Mouse (Mus musculus): ENCODE measurements at regions not wholly inside any gene's neighbourhood (a gene's known extent, or its start where the extent isn't known, plus 50 kb on each side); places are given as distances from the start of the nearest gene placed in this dataset.

DNA sequence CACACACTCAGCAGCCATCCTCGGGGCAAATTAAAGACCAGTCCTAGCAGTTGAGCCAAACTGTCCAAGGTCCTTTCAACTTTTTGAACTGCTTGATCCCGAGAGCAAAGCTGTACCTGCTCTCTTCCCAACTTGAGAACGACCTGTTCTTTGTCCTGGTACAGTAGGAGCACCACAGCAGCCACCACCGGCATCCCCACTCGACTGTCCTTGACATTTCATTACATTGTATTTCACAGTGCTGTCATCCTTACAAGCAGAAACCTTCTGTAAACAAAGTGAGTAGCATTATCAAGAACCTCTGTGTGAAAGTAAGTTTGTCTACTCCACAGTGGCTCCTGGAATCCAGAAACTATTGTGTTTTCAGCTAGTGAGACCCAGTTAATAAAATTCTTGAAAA lies 240.2 kb upstream of the Zfp462 start:
- no peak for DNase-seq

DNA sequence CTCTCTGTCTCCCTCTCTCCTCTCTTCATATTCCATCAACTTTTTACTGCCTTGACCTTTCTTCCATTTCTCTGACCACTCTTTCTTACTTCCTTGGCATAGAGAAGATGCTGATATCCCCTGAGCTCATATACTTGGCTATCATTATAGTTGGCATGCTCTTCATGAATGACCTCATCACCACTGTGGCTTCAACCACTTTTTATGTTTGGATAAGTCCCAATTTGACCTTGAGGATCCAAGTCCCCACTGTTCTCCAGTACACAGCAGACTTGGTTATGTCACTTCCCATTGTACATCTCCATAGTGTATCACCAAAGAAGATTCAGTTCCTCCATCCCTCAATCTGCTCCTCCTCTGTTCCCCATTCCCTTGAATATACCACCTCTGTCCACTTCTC lies 235.1 kb upstream of the Zfp462 start:
- no peak for DNase-seq

DNA sequence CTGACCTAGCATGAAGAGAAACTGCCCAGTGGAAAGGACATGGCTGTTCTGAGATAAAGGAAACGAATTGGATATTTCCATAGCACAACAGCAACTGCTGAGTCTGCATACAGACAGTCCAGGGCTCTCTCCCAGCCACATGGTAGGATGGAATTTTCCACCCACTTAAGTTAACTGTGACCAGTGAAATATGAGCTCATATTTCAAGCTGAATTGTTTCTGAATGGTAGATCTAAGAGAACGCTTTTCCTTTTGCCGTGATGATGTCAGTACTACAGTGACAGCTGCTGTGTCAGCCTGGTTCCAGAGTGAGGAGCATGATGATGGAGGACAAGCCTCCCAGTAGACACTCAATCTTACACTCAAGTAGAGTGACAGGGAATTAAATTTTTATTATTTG lies 231.9 kb upstream of the Zfp462 start:
- DNase-seq, result no peak

DNA sequence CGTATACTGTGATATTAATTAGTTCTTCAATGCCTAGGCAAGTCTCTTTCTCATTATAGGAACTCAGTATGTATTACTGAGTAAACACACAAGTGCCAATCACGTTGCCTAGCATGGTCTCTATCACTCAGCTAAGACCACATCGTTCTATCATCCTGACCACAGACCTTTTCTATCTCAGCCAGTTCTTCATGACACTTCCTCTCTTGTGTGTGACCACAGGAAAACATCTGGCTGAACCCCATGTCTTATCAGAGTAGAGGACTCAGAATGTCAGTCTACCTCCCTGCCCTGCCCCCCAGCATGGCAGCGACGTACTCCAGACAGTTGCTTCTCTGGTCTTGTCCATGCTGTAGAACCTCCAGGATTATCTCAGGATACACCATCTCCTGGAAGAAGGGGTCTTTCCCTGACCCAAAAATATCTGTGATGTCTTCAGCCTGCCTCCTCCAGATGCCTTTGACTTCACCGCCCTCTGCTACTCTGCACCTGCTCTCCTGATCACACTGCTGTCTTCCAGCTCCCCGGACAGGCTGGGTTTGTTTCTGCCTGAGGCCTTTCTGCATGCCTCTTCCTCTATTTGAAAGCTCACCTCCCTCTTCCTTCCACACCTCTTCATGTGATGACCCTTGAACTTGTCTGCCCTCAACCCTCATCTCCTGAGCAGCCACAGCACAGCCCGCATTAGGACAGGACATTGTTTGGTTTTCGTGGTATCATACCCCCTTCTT lies 230.1 kb upstream of the Zfp462 start:
- no peak for DNase-seq

DNA sequence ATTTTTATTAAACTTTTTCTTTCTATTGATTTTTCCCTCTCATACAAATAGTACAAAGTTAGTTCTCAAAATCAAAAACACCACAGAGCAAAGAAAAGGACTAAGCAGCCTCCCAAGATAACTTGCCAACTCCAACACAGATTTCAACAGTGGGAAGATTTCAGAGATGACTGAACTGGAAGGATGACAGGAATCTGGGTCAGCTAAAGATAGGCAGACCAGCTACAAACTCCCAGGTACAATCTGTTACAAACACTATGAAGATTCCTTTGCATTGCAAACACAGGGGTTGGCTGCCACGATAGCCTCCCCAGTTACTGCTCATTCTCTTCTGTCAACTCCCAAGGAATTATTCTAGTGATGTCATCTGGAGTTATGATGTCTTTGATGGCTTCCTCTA lies 226.8 kb upstream of the Zfp462 start:
- no peak for DNase-seq

DNA sequence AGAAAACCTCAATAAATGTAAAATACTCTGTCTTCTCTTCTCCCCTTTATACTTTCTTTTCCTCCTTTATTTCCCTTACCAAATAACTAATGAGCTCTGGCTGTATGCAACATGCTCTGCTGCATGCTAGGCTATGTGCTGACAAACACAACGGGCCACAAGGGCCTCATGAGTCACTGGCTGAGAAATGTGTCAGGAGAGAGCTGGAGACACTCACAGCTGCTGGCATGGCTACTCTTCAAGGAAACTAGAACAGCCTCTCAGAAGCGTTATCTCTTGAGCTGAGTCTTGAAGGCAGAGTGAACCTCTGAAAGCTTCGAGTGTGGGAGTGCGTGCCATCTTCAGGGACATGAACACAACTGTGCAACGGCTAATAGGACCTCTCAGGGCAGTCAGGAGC lies 205.8 kb upstream of the Zfp462 start:
- no peak for DNase-seq

DNA sequence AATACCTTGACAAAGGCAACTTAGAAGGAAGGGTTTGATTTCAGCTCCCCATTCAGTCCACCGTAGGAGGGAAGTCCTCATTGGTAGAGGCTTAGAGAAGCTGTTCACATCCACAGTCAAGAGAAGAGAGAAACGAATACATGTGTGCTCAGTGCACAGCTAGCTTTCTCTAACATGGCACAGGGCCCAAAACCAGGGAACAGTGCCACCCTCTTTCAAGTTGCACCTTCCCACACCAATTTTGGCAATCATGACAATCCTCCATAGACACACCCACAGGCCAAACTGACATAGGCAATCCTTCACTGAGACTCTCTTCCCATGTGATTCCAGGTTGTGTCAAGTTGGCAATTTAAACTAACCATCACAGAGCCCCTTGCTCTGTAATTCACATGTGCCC lies 193.4 kb upstream of the Zfp462 start:
- DNase-seq, result no peak

DNA sequence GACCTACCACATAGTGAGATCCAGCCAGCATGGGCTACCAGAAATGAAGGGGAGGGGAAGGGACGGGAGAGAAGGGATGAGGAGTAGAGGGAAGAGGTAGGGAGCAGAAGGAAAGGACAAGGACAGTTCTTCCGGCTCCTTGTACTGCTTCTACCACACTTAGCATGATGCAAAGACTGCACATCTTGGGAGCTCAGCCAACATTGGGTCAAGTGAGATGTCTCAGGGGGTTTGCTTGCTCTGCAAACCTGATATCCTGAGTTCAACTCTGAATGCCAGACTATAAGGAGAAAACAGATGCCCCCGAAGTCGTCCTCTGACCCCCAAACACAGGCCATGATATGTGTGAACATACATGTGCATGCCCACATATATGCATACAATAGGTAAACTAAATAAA lies 188.4 kb upstream of the Zfp462 start:
- DNase-seq, result no peak

DNA sequence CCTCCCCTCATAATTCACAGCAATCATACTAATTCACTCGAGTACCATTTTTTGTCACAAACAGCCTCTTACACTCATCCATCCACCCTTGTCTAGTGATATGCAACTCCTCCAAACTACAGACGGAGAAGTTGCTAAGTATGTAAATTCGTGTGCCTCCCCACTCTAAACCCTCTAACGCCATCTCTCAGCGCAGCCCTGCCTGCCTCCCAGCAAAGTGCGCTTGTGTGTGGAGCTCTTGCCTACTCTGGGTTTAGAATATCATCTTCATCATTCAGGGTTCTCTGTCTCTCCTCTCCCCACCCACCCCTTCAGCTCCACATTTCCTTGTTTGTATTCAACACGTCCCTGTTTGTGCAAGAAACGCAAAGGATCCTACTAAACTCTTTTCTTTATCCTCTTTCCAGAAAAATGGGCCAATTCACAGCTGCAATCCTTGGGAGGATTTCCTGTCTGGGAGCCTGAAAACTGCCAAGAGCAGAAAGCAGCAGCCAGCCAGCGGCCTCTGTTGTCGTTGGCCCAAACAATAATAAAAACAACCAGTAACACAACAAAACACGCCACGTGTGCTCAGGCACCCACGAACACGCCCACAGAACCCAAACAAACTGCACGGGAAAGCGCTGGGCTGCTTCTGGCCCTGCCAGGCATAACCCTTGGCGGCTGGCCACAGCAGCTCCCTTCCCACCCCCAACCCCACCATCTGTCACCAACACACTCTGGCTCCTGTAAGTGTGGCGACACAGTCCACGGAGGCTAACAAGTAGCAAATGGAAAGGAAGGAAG lies 186.9 kb upstream of the Zfp462 start:
- DNase-seq, result peak; percentile 56 to 75

DNA sequence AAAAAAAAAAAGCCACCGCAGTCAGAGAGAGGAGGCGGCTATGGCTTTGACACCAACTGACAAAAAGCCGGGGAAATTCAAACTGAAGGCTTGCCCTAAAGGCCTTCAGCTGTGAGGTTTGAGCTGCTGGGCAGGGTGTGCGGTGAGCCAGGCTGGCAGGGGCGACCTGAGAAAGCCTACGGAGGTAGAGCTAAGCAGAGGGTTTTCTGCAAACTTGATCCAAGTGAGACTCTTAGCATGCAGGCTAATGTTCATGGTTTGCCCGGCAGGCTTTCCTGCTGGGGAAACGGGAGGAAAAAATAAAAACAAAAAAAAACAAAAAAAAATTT lies 186.4 kb upstream of the Zfp462 start:
- DNase-seq, result no peak

DNA sequence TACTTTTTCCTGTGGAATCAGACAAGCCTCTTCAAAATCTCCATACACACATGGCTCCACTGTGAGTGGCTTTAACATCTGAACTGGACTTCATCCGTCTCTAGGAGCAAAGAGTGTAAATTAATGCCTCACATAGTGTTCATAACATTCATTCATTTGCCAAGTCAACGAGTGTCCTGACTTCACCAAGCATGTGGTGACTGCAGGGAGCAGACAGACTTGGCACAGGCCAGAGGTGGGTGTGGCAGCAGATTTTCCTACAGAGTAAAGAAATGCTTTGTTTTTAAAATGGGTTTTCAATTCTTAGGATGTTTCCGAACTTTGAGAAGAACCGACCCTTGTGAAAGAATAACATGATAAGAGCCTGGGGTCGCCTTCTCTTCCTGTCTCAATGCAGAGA lies 183.6 kb upstream of the Zfp462 start:
- DNase-seq, result peak; percentile 9 to 45

DNA sequence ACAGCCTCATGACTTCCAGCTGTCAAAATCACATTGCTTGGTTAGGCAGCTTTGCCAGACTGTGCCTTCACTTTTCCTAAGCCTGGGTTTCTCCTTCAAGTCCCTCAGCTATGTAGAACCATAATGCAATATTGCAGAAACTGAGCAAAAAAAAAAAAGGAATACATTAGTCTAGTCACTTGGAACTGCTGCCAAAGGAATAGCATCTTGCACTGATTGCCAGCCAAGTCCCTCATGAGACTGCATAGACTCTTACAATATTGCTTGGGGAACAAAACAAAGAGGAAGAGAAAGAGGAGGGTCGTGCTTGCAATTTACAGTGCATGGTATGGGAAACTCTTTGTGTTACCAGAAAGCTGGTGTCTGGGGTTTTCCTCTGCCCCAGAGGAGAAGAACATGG lies 179.8 kb upstream of the Zfp462 start:
- no peak for DNase-seq

DNA sequence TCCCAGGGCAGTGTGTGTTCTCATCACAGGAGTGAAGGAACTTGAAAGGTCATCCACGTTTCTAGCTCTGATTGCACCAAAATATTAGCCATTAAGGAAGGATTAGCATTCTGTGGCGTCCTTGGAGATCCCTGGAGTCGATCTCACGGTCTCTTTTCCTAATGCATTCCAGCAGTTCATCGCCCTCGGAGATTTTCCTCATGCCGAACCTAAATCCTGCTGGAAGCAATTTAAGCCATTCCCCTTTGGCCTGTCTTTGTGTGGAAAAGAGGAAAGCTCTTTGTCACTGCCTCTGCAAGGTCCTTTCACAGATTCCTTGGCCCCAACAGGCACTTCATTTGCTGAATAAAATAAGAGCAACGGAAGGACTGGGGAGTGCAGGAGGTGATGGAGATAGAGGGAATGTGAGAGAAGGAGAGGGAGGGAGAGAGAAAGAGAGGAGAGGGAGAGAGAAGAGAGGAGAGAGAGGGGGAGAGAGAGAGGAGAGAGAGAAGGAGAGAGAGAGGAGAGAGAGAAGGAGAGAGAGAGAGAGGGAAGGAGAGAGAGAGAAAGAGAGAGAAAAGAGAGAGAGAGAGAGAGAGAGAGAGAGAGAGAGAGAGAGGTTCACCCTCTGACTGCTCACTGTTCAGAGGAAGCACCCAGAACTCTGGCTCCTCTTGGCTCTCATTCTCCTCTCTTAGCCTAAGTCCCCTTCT lies 177.2 kb upstream of the Zfp462 start:
- no peak for DNase-seq

DNA sequence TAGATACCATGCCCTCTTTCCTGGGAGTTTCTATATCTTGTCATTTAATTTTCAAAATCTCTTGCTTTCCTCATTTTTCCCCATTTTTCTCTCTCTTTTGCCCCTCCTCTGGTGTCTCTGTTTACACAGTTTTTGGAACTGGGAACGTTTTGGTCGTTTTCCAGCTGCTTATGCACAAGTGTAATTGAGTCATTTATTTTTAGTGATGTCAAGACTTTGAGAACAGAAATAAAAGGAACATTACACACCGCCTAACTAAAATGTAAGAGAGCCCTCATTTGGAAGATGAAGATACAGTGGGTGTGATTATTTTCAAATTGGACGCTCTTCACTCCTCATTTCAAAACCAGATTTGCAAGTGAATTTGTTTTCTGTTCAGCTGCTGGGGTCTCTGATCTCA lies 176.0 kb upstream of the Zfp462 start:
- no peak for DNase-seq

DNA sequence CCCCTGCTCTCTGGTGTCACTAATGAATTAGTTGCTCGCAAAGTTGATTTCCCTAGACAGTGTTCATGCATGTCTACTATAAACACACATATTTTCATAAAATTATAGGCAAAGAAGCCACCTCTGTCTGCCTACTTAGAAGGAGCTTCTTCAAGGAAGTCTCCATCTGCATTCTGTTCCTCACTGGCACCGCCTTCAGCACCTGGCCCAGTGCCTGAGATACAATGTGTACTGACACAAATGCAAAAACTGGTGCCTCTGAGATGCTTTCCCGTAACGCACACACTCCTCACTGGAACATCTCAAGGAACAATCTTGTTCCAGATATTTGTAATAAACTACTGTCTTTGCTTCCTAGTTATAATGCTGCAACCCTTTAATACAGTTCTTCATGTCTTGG lies 170.8 kb upstream of the Zfp462 start:
- DNase-seq, result no peak

DNA sequence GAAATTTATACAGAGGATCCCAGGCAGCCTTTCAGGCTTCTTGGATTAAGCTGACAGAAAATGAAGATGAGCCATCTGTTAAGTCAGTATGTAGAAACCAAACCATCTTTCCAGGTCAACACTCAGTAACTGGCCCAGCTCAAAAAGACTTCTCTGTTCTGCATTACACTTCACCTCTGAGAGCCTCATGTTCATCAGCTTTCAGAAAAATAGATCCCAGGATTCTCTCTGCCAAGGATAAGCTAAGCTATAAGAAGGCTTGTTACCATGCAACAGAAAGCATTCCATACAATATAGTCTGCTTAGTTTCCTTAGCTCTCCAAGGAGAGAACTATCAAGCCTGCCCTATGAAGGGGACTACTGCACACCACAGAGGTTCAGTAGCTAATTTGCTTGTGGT lies 170.1 kb upstream of the Zfp462 start:
- no peak for DNase-seq

DNA sequence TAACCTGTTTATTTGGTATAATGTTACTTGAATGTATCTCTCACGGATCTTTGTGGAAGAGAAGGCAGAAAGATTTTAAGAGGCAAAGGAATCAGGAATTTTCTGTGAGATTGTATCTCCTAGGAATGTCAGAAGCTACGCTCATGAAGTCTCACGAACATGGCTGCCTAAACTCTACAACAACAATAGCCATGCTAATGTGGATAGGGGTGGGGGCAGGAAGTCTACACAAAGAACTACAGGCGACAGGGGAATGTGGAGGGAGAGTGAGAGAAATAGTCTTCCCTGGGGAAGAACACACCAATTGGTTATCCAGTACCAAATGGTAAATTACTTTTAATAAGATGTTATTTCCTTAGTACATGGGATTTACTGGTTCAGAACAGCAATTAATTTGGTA lies 164.3 kb upstream of the Zfp462 start:
- no peak for DNase-seq

DNA sequence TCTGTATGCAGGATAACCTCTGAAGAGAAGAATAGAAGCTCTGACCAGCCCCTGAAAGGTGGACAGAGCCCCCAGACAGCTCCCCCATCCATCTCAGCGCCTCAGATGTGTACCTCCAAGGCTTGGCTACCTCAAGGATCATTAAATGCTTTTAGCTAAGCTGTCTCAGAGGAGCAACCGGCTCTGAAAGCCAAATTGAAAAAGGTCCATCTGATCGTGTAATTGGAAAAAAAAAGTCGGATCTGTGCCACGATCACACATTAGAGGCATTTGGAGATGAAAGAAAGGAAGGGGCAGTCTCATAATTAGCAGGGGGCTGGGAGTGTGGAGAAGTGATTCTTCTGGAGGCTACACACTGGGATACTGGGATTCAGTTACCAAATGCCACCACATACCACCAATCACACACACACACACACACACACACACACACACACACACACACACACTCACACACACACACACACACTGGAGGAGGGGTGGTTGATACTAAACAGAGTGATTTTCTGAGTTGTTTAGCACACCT lies 153.6 kb upstream of the Zfp462 start:
- no peak for DNase-seq

DNA sequence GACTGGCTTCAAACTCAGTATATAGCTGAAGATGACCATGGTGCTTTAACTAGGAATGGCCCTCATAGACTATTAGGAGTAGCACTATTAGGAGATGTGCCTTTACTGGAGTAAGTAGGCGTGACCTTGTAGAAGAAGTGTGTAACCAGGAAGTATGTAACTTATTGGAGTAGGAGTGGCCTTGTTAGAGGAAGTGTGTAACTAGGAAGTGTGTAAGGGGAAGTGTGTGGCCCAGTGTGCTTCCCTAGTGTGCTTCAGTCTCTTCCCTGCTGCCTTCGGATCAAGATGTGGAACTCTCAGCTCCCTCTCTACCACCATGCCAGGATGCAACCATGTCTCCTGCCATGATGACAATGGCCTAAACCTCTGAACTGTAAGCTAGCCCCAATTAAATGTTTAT lies 151.0 kb upstream of the Zfp462 start:
- DNase-seq, result no peak

DNA sequence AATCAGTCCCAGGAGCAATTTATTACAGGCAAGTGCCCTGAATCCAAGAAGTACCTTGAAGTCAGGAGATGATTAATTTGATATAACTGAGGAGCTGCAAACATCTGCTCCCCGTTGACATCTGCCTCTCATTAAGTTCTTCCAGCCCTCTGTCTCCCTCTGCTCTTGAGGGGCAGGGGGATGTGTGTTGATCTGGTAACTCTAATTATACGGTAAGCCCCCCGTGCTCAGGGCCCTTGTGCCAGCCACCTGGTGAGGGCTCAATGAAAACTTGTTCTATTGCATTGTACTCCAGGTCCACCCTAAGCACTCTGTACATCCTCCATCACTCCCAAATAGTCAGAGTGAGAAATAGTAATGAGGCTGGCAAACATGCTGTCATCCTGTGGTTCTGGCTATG lies 149.6 kb upstream of the Zfp462 start:
- DNase-seq, result no peak

DNA sequence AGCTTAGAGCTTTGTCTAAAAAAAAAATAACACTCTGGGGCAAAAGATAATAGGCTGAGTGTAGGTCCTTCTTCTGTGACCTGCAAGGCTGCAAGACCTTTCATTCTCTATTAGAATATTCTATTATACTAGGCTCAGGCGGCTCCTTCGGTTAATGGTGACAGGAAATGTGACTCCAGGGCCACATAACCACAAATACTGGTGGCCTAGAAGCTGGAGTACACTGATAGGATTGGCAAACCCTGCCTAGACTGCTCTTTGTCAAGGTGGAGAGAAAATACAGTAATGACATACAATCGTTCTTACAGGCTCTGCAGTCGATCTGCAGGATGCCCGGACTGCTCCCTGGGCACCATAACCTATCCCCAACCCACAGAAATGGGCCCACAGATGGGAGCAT lies 146.3 kb upstream of the Zfp462 start:
- DNase-seq, result no peak

DNA sequence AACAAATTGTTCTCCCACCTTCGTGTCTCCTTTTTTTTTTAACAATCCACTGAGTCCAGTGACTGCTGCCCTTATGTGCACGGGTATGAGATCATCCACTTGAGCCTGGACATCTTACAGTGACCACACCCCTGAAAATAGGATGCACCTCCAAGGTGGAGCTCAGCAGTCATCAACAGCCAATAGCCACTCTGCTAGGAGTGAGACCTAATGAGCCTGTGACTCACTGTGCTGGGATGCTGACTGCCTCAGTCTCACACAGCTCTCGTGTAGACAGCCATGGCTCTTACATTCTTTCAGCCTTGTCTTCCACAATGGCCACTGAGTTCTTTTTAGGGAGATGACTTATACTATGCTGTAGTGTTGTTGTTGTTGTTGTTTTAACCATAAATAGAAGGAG lies 133.7 kb upstream of the Zfp462 start:
- DNase-seq, result no peak

DNA sequence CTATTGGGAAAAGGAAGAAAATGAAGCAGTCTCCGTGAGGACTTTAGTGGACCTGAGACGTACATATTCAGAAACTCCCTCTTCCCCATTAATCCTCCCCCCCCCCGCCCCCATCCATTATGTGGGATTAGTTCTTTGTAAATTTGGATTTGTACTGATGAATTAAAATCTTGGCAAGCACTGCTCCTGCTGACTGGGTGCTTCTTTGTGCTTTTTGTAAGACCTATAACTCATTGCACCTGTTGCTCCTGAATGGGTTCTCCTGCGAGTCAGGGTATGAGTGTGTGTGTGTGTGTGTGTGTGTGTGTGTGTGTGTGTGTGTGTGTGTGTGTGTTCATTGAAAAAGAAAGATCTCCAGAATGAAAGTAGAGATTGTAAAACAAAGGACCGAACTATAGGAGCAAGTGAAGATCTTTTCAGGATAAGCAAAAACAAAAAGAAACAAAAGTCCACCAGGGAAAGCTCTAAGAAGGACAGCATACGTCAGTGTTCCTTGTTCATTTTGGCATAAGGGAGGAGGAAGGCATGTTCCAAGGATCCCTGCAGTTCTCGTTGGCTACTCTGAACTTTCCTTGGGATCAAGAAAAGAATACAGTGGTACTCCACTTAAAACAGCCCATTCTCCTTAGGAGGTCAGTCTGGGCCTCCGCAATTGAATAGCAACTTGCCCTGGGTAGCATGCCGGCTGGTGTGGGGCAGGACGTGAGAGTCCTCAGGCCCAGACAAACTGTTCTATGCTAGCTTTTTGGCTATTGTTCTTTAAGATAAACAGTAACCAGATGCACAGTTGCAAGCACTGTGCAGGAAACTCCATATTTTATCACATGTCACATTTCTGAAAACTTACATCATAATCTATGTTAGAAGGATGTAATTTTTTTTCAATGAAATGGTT lies 131.9 kb upstream of the Zfp462 start:
- no peak for DNase-seq

Data from lung, postnatal 4 days (tissue).